ENCODE assay signal across 19 mouse cellular contexts in the genomic region with DNA sequence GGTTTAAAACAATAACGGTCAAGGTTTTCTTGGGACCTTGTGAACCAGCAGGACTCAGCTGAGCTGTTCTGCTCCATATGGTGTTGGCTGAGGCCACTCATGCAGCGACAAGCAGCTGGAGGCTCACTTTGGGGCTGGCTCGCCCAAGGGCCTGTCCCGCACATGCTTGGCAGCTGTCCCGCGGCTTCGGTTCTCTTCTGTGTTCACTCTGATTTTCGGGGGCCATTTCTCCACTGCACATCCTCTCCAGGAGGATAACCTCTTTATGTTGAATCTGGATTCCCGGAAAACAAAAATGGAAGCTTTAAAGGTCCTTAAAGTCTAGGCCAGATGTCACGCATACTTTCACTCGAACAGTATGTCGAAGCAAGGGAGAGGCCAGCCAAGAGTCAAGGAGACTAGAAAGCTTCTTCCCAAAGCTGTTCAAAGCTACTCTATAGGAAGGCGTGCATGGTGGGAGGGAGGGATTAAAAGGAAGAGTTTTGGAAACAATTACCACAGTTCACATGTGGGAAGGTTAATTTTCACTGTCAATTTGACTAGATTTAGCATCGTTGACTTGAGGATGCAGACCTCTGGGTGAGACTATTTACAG. TPM values are rescaled to one million over a fixed set of nuclear protein-coding genes. Genes with fewer than 3 reads are reported as not detected.
DNase-seq lines count a peak whose midpoint lies in the region; ATAC-seq and TF ChIP-seq lines count a peak whose summit lies in the region.
"Had no signal": no experiment of that assay in that cellular context is flagged by ENCODE, and none has a peak within 500 bp of the region (broad histone marks: within the 10 kb centered on the region; RNA-seq: fewer than 3 reads in every experiment).

No protein-coding gene starts in this region.

- H3K4me3 ChIP-seq in lung, embryonic 15.5 days = no peak overlapping the region
- no peak overlapping the region for H3K4me3 ChIP-seq in lung, postnatal 0 days (ENCODE audit: low read depth, low read length)
- H3K4me3 ChIP-seq in stomach, embryonic 15.5 days (replicated peaks) = no peak overlapping the region
- H3K4me3 ChIP-seq: embryonic facial prominence, embryonic 12.5 days; heart, embryonic 12.5 days; limb, embryonic 13.5 days; liver, embryonic 15.5 days had no signal

- no peaks in the 10 kb centered on the region for H3K36me3 ChIP-seq in lung, embryonic 15.5 days
- no peaks in the 10 kb centered on the region for H3K36me3 ChIP-seq in lung, postnatal 0 days (ENCODE audit: insufficient read depth, low read length)
- H3K36me3 ChIP-seq in stomach, embryonic 15.5 days = no peaks in the 10 kb centered on the region
- H3K36me3 ChIP-seq: embryonic facial prominence, embryonic 12.5 days; heart, embryonic 12.5 days; limb, embryonic 13.5 days; liver, embryonic 15.5 days had no signal

- no peak overlapping the region for H3K4me2 ChIP-seq in lung, embryonic 15.5 days
- H3K4me2 ChIP-seq in lung, postnatal 0 days (replicated peaks; ENCODE audit: low read depth, low read length) = no peak overlapping the region
- no peak overlapping the region for H3K4me2 ChIP-seq in stomach, embryonic 15.5 days
- H3K4me2 ChIP-seq: embryonic facial prominence, embryonic 12.5 days; heart, embryonic 12.5 days; limb, embryonic 13.5 days; liver, embryonic 15.5 days had no signal

- no peak for TF ChIP-seq CTCF in lung, postnatal 0 days (IDR thresholded peaks at IDR 0.05)

- no peak overlapping the region for H3K9ac ChIP-seq in lung, embryonic 15.5 days
- no peak overlapping the region for H3K9ac ChIP-seq in lung, postnatal 0 days (replicated peaks; ENCODE audit: low read depth)
- H3K9ac ChIP-seq in stomach, embryonic 15.5 days = no peak overlapping the region
- H3K9ac ChIP-seq: embryonic facial prominence, embryonic 12.5 days; forebrain, postnatal 0 days; heart, embryonic 12.5 days; limb, embryonic 13.5 days; liver, embryonic 15.5 days had no signal

- intact Hi-C loops in heart, postnatal 36 days (cut with DNase I) = no loop called here

- H3K9me3 ChIP-seq in lung, embryonic 15.5 days = no peaks in the 10 kb centered on the region
- H3K9me3 ChIP-seq in lung, postnatal 0 days (ENCODE audit: low read length) = no peaks in the 10 kb centered on the region
- no peaks in the 10 kb centered on the region for H3K9me3 ChIP-seq in stomach, embryonic 15.5 days
- H3K9me3 ChIP-seq: embryonic facial prominence, embryonic 12.5 days; heart, embryonic 12.5 days; limb, embryonic 13.5 days; liver, embryonic 15.5 days had no signal

- peak; percentile 16 to 36 for DNase-seq in cerebellum, postnatal 25 days
- peak; percentile 42 for DNase-seq in heart, postnatal 4 days
- DNase-seq in heart, postnatal 36 days = no peak
- no peak for DNase-seq in lung, postnatal 0 days (ENCODE audit: low spot score)
- DNase-seq: adrenal gland, adult 2 months; forebrain, postnatal 0 days; kidney, postnatal 14 days; right cerebral cortex, adult 18-20 months; thymus, postnatal 36 days had no signal

- H3K4me1 ChIP-seq in lung, embryonic 15.5 days = no peaks in the 10 kb centered on the region
- H3K4me1 ChIP-seq in lung, postnatal 0 days (ENCODE audit: insufficient read depth, low read depth, low read length) = no peaks in the 10 kb centered on the region
- H3K4me1 ChIP-seq in stomach, embryonic 15.5 days = no peaks in the 10 kb centered on the region
- H3K4me1 ChIP-seq: embryonic facial prominence, embryonic 12.5 days; heart, embryonic 12.5 days; limb, embryonic 13.5 days; liver, embryonic 15.5 days had no signal

- 0 out of 2 replicates have a peak overlapping the region, but pooled peaks have one; percentile 5 for H3K27ac ChIP-seq in lung, embryonic 15.5 days
- no peak overlapping the region for H3K27ac ChIP-seq in lung, postnatal 0 days (ENCODE audit: low read length)
- H3K27ac ChIP-seq in stomach, embryonic 15.5 days = no peak overlapping the region
- H3K27ac ChIP-seq: embryonic facial prominence, embryonic 12.5 days; limb, embryonic 13.5 days; liver, embryonic 15.5 days had no signal

- no peaks in the 10 kb centered on the region for H3K27me3 ChIP-seq in lung, embryonic 15.5 days
- H3K27me3 ChIP-seq in lung, postnatal 0 days (replicated peaks; ENCODE audit: insufficient read depth, low read length) = no peaks in the 10 kb centered on the region
- H3K27me3 ChIP-seq in stomach, embryonic 15.5 days (replicated peaks) = no peaks in the 10 kb centered on the region
- H3K27me3 ChIP-seq: CH12.LX; embryonic facial prominence, embryonic 12.5 days; heart, embryonic 12.5 days; limb, embryonic 13.5 days; liver, embryonic 15.5 days had no signal

- no peak for TF ChIP-seq EP300 in lung, postnatal 0 days (IDR thresholded peaks at IDR 0.05)

- ATAC-seq in cerebellum, adult (ENCODE audit: insufficient number of reproducible peaks, low FRiP score, low TSS enrichment) = no peak
- peak; percentile 75; the same call in 1 of the 2 replicates for ATAC-seq in lung, embryonic 15.5 days (ENCODE audit: borderline replicate concordance, extremely low read depth, low FRiP score, low TSS enrichment)
- no peak; the same call in 1 of the 2 replicates for ATAC-seq in lung, postnatal 0 days
- ATAC-seq in stomach, embryonic 15.5 days (ENCODE audit: insufficient read depth, low FRiP score, low read depth) = peak; percentile 35; the same call in 1 of the 2 replicates
- ATAC-seq: forebrain, postnatal 0 days; midbrain, embryonic 16.5 days had no signal

- 54% methylated on average over 14 of the region's 14 CpGs for WGBS in lung, embryonic 15.5 days
- 62% methylated on average over 14 of the region's 14 CpGs for WGBS in lung, postnatal 0 days
- 60% methylated on average over 14 of the region's 14 CpGs for WGBS in stomach, embryonic 15.5 days

RNA-seq across cellular contexts. Expression of a gene that starts 8.6 kb away (rescaled TPM):
- total RNA-seq in heart, postnatal 4 days (2021) = 10 to 100 TPM; 47.8 to 50.4 TPM
- total RNA-seq in heart, postnatal 36 days (2021) = 10 to 100 TPM; 26.4 to 30.0 TPM
- polyA plus RNA-seq in lung, embryonic 15.5 days (2015; fragmentation: Nextera tagmentation; extraction: Ambion mirVana) = 25.2 and 27.8 TPM in 2 replicates
- polyA plus RNA-seq in lung, postnatal 0 days (2015; fragmentation: Nextera tagmentation; extraction: Ambion mirVana) = 12.7 and 17.3 TPM in 2 replicates
- polyA plus RNA-seq in stomach, embryonic 15.5 days (2015; fragmentation: Nextera tagmentation; extraction: Ambion mirVana) = 32.0 and 35.5 TPM in 2 replicates

RNA-seq across cellular contexts. Expression of a gene that starts 36.1 kb away (rescaled TPM):
- total RNA-seq in heart, postnatal 4 days (2021) = 1 to 10 TPM; 3.2 to 3.3 TPM
- under 1 TPM; 0.51 to 0.53 TPM for total RNA-seq in heart, postnatal 36 days (2021)
- polyA plus RNA-seq in lung, embryonic 15.5 days (2015; fragmentation: Nextera tagmentation; extraction: Ambion mirVana) = 5.3 and 6.6 TPM in 2 replicates
- 7.3 and 7.8 TPM in 2 replicates for polyA plus RNA-seq in lung, postnatal 0 days (2015; fragmentation: Nextera tagmentation; extraction: Ambion mirVana)
- 10.1 and 10.4 TPM in 2 replicates for polyA plus RNA-seq in stomach, embryonic 15.5 days (2015; fragmentation: Nextera tagmentation; extraction: Ambion mirVana)
- total RNA-seq: megakaryocyte-erythroid progenitor cell, adult 5-6 weeks had no signal

Comparison
In these comparisons a context has a peak if more than half of its experiments do, and no peak if none do; other contexts are left out.
1. DNase-seq: peak in cerebellum, postnatal 25 days (2 of 2) and heart, postnatal 4 days (single experiment); none in heart, postnatal 36 days (0 of 2) and lung, postnatal 0 days (single experiment).
2. ATAC-seq: peak in lung, embryonic 15.5 days (single experiment) and stomach, embryonic 15.5 days (single experiment); none in cerebellum, adult (single experiment) and lung, postnatal 0 days (single experiment).